Mouse (Mus musculus): ENCODE data around the gene Gm7298. TPM values are rescaled to one million over a fixed set of nuclear protein-coding genes. Genes with fewer than 3 reads are reported as not detected.
"Not testable (repeated sequence)": the region's sequence is repeated elsewhere in the genome, so short reads cannot be mapped to it uniquely, and the experiment has no call there.

The Gm7298 gene
- polyA plus RNA-seq (2016; fragmentation: Nextera tagmentation; extraction: Ambion mirVana), result not detected in 2 replicates

DNA sequence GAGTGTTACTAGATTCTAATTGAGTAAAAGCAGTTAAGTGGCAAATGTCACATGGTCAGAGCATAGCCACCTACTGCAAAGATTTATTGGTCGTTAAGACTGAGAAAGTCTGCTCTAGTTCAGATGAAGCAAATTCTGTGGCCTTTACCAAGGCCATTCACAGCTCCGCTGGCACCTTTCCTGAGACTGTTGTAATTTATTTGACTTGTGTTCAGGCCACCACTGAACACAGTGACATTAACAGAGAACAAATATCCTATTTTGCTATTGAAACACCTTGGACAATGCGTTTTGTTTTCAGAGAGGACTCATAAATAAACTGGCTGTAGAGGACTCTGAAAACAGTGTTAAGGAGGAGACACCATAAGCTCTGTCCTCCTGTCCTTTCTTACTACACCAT, at the start of gene Gm7298:
TSS of gene Gm7298 (plus strand) at position 301 of the 400 bp plus-strand sequence.
- no peak for ATAC-seq (ENCODE audit: insufficient number of reproducible peaks, insufficient read depth, low FRiP score, low TSS enrichment, low read depth)
- Histone ChIP-seq H3K27ac (no peak within 1 kb of the TSS), H3K9me3 (no peaks in the 10 kb centered on the region), H3K4me2 (no peak within 1 kb of the TSS), H3K4me3 (replicated peaks) (no peak within 1 kb of the TSS), H3K4me1 (replicated peaks) (no peaks in the 10 kb centered on the region), H3K27me3 (no peaks in the 10 kb centered on the region), H3K9ac (replicated peaks) (no peak within 1 kb of the TSS), H3K36me3 (no peaks in the 10 kb centered on the region)
- 47% methylated on average over 3 of the region's 3 CpGs for WGBS

DNA sequence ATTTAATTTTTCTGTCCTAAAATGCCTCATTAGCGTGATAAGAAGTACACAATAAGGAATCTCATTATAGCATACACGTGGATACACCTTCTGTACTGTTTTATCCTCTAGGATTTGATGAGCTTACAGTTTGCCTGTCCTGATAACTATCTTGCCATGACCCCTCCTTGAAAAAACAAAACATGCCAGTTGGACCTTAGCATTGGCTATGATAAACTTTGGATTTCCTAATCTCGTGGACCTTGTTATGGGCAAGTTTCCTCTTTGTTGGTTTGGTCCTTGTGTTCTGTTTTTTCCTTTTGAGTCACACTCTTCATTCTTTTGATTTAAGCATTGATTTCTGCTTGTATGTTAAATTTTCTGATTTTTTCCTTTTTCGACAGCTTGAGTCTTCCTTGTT, 95.3 kb downstream of the Gm7298 start:
- no peak overlapping the region for H3K4me3 ChIP-seq (replicated peaks)
- H3K27me3 ChIP-seq, result no peaks in the 10 kb centered on the region
- no peaks in the 10 kb centered on the region for H3K36me3 ChIP-seq
- WGBS, result 74% methylated on average over 4 of the region's 4 CpGs
- H3K9me3 ChIP-seq, result no peaks in the 10 kb centered on the region; the same call in 1 of the 2 replicates
- H3K4me2 ChIP-seq, result no peak overlapping the region
- ATAC-seq (ENCODE audit: insufficient number of reproducible peaks, insufficient read depth, low FRiP score, low TSS enrichment, low read depth), result no peak
- H3K4me1 ChIP-seq (replicated peaks), result no peaks in the 10 kb centered on the region
- no peak overlapping the region for H3K9ac ChIP-seq (replicated peaks)
- H3K27ac ChIP-seq, result no peak overlapping the region

DNA sequence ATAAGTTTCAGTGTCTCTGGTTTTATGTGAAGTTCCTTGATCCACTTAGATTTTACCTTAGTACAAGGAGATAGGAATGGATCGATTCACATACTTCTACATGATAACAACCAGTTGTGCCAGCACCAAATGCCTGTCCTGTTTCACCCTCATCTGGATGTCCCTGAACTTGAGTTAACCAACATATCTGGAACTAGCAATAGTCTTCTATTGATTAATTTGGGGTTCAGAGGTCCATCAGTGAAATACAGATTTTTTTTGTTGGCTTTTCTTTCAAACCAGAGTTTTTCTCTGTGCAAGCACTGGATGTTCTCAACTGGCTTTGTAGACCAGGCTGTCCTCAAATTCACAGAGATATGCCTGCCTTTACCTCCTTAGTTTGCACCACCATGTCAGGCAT, 103.6 kb downstream of the Gm7298 start:
- Histone ChIP-seq H3K4me2 (no peak overlapping the region), H3K27me3 (no peaks in the 10 kb centered on the region), H3K9me3 (no peaks in the 10 kb centered on the region), H3K36me3 (no peaks in the 10 kb centered on the region), H3K9ac (replicated peaks) (no peak overlapping the region), H3K4me3 (replicated peaks) (no peak overlapping the region), H3K27ac (no peak overlapping the region), H3K4me1 (replicated peaks) (no peaks in the 10 kb centered on the region)
- no peak for ATAC-seq (ENCODE audit: insufficient number of reproducible peaks, insufficient read depth, low FRiP score, low TSS enrichment, low read depth)
- WGBS, result 84% methylated on average over 1 of the region's 1 CpGs

DNA sequence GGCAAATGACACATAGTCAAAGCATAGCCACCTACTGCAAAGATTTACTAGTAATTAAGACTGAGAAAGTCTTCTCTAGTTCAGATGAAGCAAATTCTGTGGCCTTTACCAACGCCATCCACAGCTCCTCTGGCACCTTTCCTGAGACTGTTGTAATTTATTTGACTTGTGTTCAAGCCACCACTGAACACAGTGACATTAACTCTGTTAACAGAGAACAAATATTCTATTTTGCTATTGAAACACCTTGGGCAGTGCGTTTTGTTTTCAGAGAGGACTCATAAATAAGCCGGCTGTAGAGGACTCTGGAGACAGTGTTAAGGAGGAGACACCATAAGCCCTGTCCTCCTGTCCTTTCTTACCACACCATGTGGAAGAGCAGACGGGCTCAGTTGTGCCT, 105.5 kb downstream of the Gm7298 start, which contains the start of gene Mug1:
TSS of gene Mug1 (plus strand) at position 271 of the 400 bp plus-strand sequence.
- not testable (repeated sequence) for H3K4me2 ChIP-seq; H3K9ac ChIP-seq (replicated peaks); H3K27me3 ChIP-seq; H3K36me3 ChIP-seq; ATAC-seq (ENCODE audit: insufficient number of reproducible peaks, insufficient read depth, low FRiP score, low TSS enrichment, low read depth); H3K4me1 ChIP-seq (replicated peaks); H3K4me3 ChIP-seq (replicated peaks); H3K27ac ChIP-seq; H3K9me3 ChIP-seq
- WGBS, result 81% methylated on average over 4 of the region's 4 CpGs

Other genes starting within 250 kb of the Gm7298 start
- gene A2m, start 97.6 kb upstream of the Gm7298 start, polyA plus RNA-seq (2016; fragmentation: Nextera tagmentation; extraction: Ambion mirVana), result 3.4 and 3.9 TPM in 2 replicates
- not detected in 2 replicates for gene Mug1, start 105.6 kb downstream of the Gm7298 start, polyA plus RNA-seq (2016; fragmentation: Nextera tagmentation; extraction: Ambion mirVana)